Mouse (Mus musculus): ENCODE measurements around the gene Grem1.

Grem1 gene

GRCm38 (mm10) chr2:113757525-113758310, 728 bp downstream of the Grem1 start:
- no peak for DNase-seq (ENCODE audit: low read depth, low spot score)

DNA sequence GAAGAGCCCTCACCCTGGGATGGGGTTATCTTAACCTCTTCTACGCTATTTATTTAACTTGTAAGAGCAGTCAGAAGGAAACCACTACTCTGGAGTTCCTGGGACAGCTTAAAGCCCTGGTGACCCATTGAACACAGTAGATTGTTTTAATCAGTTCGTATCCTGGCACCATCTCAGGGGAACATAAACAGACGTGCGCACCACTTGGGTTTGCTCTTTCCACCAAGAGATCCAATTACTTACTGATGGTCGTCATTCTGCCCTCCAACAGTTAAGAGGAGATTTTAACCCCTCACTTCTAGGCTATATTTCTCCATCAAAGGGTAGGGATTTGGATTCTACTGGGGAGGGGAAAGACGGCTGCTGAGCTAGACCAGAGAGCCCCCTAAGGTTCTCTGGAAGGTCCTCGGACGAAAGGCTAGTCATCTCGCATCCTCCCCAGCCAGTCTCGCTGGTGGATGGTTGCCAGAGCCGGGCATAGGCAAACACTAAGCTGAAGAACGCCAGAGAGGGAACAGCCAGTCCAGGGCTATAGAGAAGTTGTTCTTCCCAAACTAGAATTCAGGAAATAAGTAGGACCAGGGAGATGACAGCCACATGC, 1.4 kb downstream of the Grem1 start:
- DNase-seq (ENCODE audit: low read depth, low spot score) = no peak

GRCm38 (mm10) chr2:113749721-113750120, 8.7 kb downstream of the Grem1 start:
- no peak for DNase-seq (ENCODE audit: low read depth, low spot score)

GRCm38 (mm10) chr2:113749309-113749708, 9.1 kb downstream of the Grem1 start:
- no peak for DNase-seq (ENCODE audit: low read depth, low spot score)

GRCm38 (mm10) chr2:113728581-113728980, 29.9 kb downstream of the Grem1 start:
- DNase-seq (ENCODE audit: low read depth, low spot score) = no peak

DNA sequence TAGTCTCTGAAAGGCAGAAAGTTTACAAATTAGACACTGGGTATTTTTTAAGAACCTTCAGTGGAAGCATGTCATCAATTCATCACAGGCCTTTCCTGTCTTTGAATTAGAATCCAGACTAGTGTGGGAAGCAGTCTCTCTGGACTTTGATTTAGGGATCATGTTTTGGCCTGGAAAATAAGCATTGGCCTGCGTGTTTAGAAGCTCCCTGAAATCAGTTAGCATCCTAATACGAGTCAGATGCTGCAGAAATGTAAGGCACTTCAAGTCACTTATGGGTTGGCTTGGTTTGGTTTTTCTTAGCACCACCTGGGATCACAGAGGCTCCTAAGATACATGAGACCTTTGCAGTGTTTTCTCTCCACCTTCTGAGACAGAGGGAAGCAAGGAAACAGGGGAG, 43.6 kb downstream of the Grem1 start:
- DNase-seq (ENCODE audit: low read depth, low spot score) = no peak

DNA sequence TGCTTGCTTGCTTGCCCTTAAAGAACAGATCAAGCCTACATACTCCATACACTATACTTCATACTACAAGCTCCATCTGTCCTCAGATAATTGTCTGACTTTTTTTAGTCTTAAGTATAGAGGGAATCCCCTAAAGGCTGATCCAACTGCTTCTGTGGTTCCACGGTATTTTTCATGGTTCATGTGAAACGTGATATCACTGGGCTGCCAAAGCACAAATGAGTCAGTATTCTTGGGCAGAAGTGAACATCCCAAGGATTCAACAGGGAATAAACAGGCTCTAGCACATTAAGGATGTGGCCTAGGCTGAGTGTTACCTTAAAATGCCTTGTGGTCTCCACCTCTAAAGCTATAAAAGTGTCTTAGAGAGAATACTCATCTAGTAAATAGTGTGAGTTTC, 45.0 kb downstream of the Grem1 start:
- no peak for DNase-seq (ENCODE audit: low read depth, low spot score)

DNA sequence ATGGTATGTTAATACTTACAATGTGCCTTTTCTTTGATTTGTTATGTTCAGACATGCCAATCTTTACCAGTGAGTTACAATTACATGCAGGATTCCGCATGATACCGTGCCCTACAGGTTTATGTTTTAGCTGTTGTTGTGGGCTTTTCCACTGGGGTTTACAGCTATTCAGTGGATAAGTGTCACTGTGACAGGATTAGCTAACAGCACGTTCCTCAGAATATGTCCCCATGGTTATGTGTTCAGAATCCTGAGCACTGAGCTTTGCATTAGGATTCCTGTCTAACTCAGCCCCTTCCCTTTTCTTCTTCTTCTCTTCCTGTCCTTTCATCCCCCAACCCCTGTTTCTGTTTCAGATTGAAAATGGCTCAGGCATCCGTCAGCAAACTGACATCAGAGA, 50.9 kb downstream of the Grem1 start:
- DNase-seq (ENCODE audit: low read depth, low spot score) = no peak

- no peak for DNase-seq (ENCODE audit: low read depth, low spot score)
Measured at GRCm38 (mm10) chr2:113701507-113701906, 56.9 kb downstream of the Grem1 start.

DNA sequence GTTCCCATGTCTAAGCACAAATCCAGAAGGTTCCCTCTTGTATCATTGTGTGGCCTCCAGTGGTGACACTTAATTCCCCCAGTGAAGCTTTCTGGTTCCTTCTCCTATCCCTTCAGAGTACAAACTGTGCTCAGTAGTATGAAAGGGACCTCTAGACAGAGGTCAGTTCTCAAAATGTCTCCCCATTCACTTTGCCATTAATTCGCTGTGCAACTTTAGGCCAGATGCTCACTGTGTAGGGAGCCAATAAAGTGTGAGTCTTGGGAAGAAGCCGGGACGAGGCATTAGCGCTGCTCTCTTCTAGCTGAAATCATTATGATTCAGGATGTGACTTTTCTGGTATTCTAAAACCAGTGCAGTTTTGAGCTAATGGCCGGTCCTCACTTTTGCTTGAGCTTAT, 61.8 kb downstream of the Grem1 start:
- no peak for DNase-seq (ENCODE audit: low read depth, low spot score)

- DNase-seq (ENCODE audit: low read depth, low spot score) = no peak
Measured at GRCm38 (mm10) chr2:113696222-113696621, 62.2 kb downstream of the Grem1 start.

Measured in brain, embryonic 18.5 days (tissue).